Mouse (Mus musculus) left cerebral cortex, postnatal 4 days (tissue): ENCODE results near the gene Zfp114. TPM values are rescaled to one million over a fixed set of nuclear protein-coding genes. Genes with fewer than 3 reads are reported as not detected.

Experiments used
- total RNA-seq, 2 experiments: library from RNA; stranded (reverse); gene quantifications; 2 replicates each; pipeline ENCODE4 v1.2.3; 2021

Zfp114 gene
- total RNA-seq, 2 experiments from 2014 or later: 5.2 to 6.2 TPM

Other genes with a start within 250 kb of the Zfp114 start
- not detected for gene Vmn1r179, start 248.1 kb upstream of the Zfp114 start, total RNA-seq
- gene Vmn1r180, start 224.4 kb upstream of the Zfp114 start, total RNA-seq: not detected
- gene Vmn1r181, start 200.4 kb upstream of the Zfp114 start, total RNA-seq: not detected
- gene V1rd19, start 173.4 kb upstream of the Zfp114 start, total RNA-seq: not detected
- not detected for gene Vmn1r183, start 121.8 kb upstream of the Zfp114 start, total RNA-seq
- gene Zfp180, start 93.1 kb upstream of the Zfp114 start, total RNA-seq: 10 to 100 TPM; 32.1 to 33.3 TPM
- gene Zfp112, start 62.7 kb upstream of the Zfp114 start, total RNA-seq: 1 to 10 TPM; 6.6 to 8.1 TPM
- gene Zfp235, start 40.9 kb upstream of the Zfp114 start, total RNA-seq: 10 to 100 TPM; 20.4 to 20.7 TPM
- gene Zfp111, start 36.4 kb downstream of the Zfp114 start, total RNA-seq: 10 to 100 TPM; 10.1 to 12.0 TPM
- gene Zfp109, start 62.5 kb downstream of the Zfp114 start, total RNA-seq: 1 to 10 TPM; 6.1 to 6.3 TPM
- 1 to 10 TPM; 6.4 to 7.3 TPM for gene Zfp108, start 79.7 kb downstream of the Zfp114 start, total RNA-seq
- 1 to 10 TPM; 8.3 TPM for gene Zfp93, start 95.4 kb downstream of the Zfp114 start, total RNA-seq
- gene Zfp61, start 126.2 kb downstream of the Zfp114 start, total RNA-seq: 10 to 100 TPM; 26.4 to 28.8 TPM
- 10 to 100 TPM; 12.3 to 13.4 TPM for gene Zfp94, start 141.6 kb downstream of the Zfp114 start, total RNA-seq
- under 1 TPM in 1 of 2 experiments, not detected in 1; 0.46 TPM for gene Tescl, start 158.9 kb downstream of the Zfp114 start, total RNA-seq
- not detected for gene Lypd5, start 174.1 kb downstream of the Zfp114 start, total RNA-seq
- gene Kcnn4, start 195.2 kb downstream of the Zfp114 start, total RNA-seq: under 1 TPM; 0.34 to 0.48 TPM
- gene Smg9, start 224.6 kb downstream of the Zfp114 start, total RNA-seq: 10 to 100 TPM; 42.0 to 43.2 TPM